Mouse (Mus musculus) embryonic fibroblast, embryonic 13.5 days (primary cell): ENCODE measurements around the gene Klc3.

ENCODE experiments used
- CTCF ChIP-seq: IDR thresholded peaks from 2 replicates; pipeline ENCODE4 v1.5.1; 2011; ENCODE audit warnings: mild to moderate bottlenecking, control low read depth, low read length, moderate library complexity, borderline replicate concordance; ENCODE audit not compliant: insufficient read depth
- POLR2A ChIP-seq: IDR thresholded peaks from 2 replicates; pipeline ENCODE4 v1.6.1; 2011; ENCODE audit warnings: low read depth, mild to moderate bottlenecking, control low read depth, low read length, moderate library complexity

DNA sequence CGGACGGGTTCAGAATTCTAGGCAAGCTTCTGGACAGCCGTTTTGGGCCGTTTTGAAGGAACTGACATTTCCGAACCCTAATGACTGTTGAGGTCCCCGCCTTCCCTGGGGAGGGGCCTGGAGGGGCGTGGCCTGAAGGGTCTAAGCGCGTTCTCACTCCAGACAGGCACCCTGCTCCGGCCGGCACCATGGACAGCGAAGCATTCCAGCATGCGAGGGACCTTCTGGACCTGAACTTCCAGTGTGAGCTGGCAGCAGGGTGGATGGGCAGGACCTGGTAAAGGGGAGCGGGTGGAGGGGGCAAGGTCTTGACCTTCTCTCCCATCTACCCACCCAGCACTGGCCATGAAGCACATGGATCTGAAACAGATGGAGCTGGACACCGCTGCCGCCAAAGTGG lies 35.5 kb downstream of the Klc3 start:
- no peak for TF ChIP-seq CTCF
- no peak for TF ChIP-seq POLR2A
